Mouse (Mus musculus): ENCODE data around the gene Fancc.

DNA sequence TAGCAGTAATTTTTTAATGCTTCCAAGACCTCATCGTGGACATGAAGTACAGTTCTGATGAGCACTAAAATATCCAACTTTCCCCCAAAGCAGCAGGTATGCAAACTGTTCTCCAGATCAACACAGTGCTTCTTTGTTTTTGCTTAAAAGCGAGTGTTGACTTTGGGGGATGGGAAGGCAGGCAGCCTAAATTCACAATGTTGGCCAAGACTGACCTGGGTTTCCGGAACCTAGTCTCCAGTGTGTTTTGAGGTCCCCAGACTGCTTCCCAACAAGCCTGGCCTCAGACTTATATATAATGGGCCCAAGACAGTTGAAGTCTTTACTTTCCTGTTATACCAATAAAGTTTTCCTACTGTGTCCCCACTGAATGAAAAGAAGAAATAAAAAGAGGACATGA, 172.8 kb downstream of the Fancc start:
- TF ChIP-seq POLR2A (IDR thresholded peaks at IDR 0.05; ENCODE audit: insufficient read length, low read depth) (no peak), CEBPB (IDR thresholded peaks at IDR 0.05; ENCODE audit: insufficient read depth, poor library complexity, severe bottlenecking) (no peak), E2F4 (IDR thresholded peaks at IDR 0.05; ENCODE audit: insufficient read depth) (no peak), USF1 (IDR thresholded peaks at IDR 0.05; ENCODE audit: low read depth) (no peak), TCF12 (IDR thresholded peaks at IDR 0.05; ENCODE audit: insufficient read depth, poor library complexity, severe bottlenecking) (no peak), MAX (IDR thresholded peaks at IDR 0.05; ENCODE audit: low read depth) (no peak), POLR2AphosphoS2 (IDR thresholded peaks at IDR 0.05; ENCODE audit: insufficient read length, low read depth) (no peak), REST (IDR thresholded peaks at IDR 0.05; ENCODE audit: insufficient read depth, insufficient read length) (no peak), MYOG (IDR thresholded peaks at IDR 0.05; ENCODE audit: control insufficient read depth in 1 of 3, insufficient read depth in 1 of 3, insufficient read length in 2 of 3, low read depth in 2 of 3) (no peak), TCF3 (IDR thresholded peaks at IDR 0.05; ENCODE audit: insufficient read length, low read depth) (no peak), MYOD1 (IDR thresholded peaks at IDR 0.05; ENCODE audit: control insufficient read depth in 1 of 3, insufficient read length in 2 of 3, low read depth in 2 of 3) (no peak), SRF (IDR thresholded peaks at IDR 0.05; ENCODE audit: control insufficient read depth, insufficient read length, low read depth) (no peak)

All from myocyte (in vitro differentiated cells).